Mouse (Mus musculus) midbrain, embryonic 10.5 days (tissue): ENCODE data around the gene Dnmt3a. TPM values are rescaled to one million over a fixed set of nuclear protein-coding genes. Genes with fewer than 3 reads are reported as not detected.

ENCODE experiments used
- DNase-seq: peaks from one replicate; pipeline ENCODE4 v3.0.0-alpha.2; 2017; ENCODE audit warnings: low spot score
- H3K27ac ChIP-seq: fragments of 300-500 bp; sonication (generic); replicated peaks from 2 replicates; pipeline ENCODE4 v1.5.1; 2016; ENCODE audit warnings: mild to moderate bottlenecking
- H3K27me3 ChIP-seq: fragments of 300-500 bp; sonication (generic); 2 replicates; pipeline ENCODE4 v1.6.1; 2016; ENCODE audit warnings: low read depth, mild to moderate bottlenecking; ENCODE audit not compliant: poor library complexity, severe bottlenecking
- H3K36me3 ChIP-seq: fragments of 300-500 bp; sonication (generic); 2 replicates; pipeline ENCODE4 v1.6.1; 2016; ENCODE audit warnings: mild to moderate bottlenecking, moderate library complexity
- H3K4me1 ChIP-seq: fragments of 300-500 bp; sonication (generic); 2 replicates; pipeline ENCODE4 v1.6.1; 2016
- H3K4me3 ChIP-seq: fragments of 300-500 bp; sonication (generic); 2 replicates; pipeline ENCODE4 v1.5.1; 2016; ENCODE audit warnings: mild to moderate bottlenecking, moderate library complexity
- H3K9me3 ChIP-seq: fragments of 300-500 bp; sonication (generic); replicated peaks from 2 replicates; pipeline ENCODE4 v1.6.1; 2016; ENCODE audit warnings: mild to moderate bottlenecking
- WGBS: fragments of 180-500 bp; shearing (Covaris S2); methylation state at CpG from one replicate; pipeline ENCODE4 v1.1.7; 2016; 5-methylcytosine and 5-hydroxymethylcytosine counted together
- polyA plus RNA-seq: library from polyadenylated mRNA; unstranded; fragments of >200 nt; fragmentation: Nextera tagmentation; extraction: Ambion mirVana; gene quantifications from 2 replicates; pipeline ENCODE4 v1.2.1, GENCODE M21; 2016

Gene Dnmt3a
- polyA plus RNA-seq, 1 experiment from 2014 or later: 92.2 TPM

DNA sequence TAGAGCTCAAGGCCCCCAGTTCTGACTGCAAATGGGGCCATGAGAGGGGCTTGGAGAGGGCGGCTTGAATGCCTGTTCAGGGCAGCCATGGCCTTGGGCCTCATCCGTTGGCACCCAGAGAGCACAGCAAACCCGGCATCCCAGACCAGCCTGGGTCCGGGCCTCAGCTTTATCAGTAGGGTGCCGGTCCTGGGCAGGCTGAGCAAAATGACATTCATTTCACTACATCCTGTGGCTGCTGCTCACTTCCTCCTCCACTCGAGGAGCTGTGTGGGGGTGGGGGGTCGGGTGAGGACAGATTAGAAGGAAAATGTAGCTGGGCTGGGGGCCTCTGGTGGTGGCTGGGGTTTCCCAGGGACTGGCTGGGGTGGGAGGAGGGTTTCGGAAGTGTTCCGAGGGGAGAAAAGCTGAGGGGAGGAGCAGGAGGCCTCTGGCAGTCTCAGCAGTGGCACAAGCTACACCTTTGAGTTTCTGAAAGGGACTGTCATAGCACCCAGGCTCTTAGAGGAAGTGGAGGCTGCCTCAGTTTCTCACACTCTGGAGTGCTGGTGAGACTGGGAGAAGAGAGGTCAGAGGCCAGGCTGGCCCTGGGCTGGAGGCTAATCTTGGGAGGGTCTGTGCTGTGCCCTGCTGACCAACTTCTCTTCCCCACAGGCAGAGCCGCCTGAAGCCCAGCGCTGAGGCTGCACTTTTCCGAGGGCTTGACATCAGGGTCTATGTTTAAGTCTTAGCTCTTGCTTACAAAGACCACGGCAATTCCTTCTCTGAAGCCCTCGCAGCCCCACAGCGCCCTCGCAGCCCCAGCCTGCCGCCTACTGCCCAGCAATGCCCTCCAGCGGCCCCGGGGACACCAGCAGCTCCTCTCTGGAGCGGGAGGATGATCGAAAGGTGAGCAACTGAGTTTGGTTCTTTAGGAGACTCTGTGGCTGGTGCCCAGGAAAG lies 28.8 kb downstream of the Dnmt3a start:
- peak; percentile 58 for DNase-seq
- Histone ChIP-seq H3K27me3 (peaks cover 31% of the 10 kb centered on the region), H3K4me1 (peaks cover 43% of the 10 kb centered on the region), H3K27ac (peak overlapping the region; percentile 71), H3K36me3 (peaks cover 20% of the 10 kb centered on the region), H3K4me3 (peak overlapping the region; percentile 32), H3K9me3 (no peaks in the 10 kb centered on the region)
- WGBS: 7% methylated on average over 21 of the region's 21 CpGs

DNA sequence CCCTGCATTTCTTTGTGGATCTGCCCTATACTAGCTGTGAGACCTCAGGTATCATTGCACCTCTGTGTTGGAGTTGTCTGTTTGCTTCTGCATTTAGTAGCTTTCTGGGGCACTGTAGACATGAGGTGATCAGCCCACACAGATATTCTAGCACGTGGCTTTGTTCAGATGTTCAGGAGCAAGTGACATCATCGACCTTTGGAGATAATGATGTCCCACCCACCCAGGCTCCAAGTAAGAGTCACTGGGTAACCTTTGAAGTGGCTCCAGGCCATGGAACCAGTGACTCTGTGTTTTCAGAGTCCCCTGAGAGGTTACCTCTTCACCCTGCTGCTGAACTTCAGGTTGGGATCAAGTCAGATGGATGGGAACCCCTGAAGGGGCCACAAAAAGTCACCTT lies 29.8 kb downstream of the Dnmt3a start:
- H3K4me3 ChIP-seq: no peak overlapping the region
- peaks cover 31% of the 10 kb centered on the region for H3K27me3 ChIP-seq
- H3K36me3 ChIP-seq: peaks cover 27% of the 10 kb centered on the region
- WGBS: 81% methylated on average over 2 of the region's 2 CpGs
- peaks cover 43% of the 10 kb centered on the region for H3K4me1 ChIP-seq
- DNase-seq: no peak
- H3K27ac ChIP-seq: no peak overlapping the region
- H3K9me3 ChIP-seq: no peaks in the 10 kb centered on the region

GRCm38 (mm10) chr12:3837081-3837832 lies 31.4 kb downstream of the Dnmt3a start:
- Histone ChIP-seq H3K9me3 (no peaks in the 10 kb centered on the region), H3K4me1 (peaks cover 47% of the 10 kb centered on the region), H3K4me3 (no peak overlapping the region), H3K36me3 (peaks cover 35% of the 10 kb centered on the region), H3K27me3 (peaks cover 27% of the 10 kb centered on the region), H3K27ac (no peak overlapping the region)
- WGBS: 69% methylated on average over 9 of the region's 9 CpGs
- DNase-seq: no peak

GRCm38 (mm10) chr12:3838009-3838408 lies 32.2 kb downstream of the Dnmt3a start:
- WGBS: 87% methylated on average over 4 of the region's 4 CpGs
- Histone ChIP-seq H3K4me3 (no peak overlapping the region), H3K9me3 (no peaks in the 10 kb centered on the region), H3K27me3 (peaks cover 24% of the 10 kb centered on the region), H3K36me3 (peaks cover 35% of the 10 kb centered on the region), H3K27ac (no peak overlapping the region), H3K4me1 (peaks cover 44% of the 10 kb centered on the region)
- no peak for DNase-seq

DNA sequence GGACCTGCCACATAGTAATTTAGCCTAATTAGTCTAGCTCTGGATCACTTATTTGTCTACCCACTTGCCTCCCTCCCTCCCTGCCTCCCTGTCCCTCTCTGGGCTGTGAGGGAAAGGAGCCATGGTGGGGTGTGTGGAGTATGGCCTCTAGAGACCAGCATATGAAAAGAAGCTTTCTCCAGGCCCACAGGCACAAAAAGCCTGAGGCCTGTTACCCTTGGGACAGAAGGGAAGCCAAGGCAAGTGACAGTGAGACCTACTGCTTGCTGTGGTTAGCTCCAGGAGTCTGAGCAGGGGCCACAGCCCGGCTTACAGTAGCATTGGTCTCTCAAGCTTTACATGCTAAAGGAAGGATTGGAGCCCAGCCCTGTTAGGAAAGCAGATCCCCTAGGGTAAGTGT lies 33.9 kb downstream of the Dnmt3a start:
- peaks cover 13% of the 10 kb centered on the region; the same call in 1 of the 2 replicates for H3K27me3 ChIP-seq
- H3K27ac ChIP-seq: no peak overlapping the region
- DNase-seq: no peak
- no peak overlapping the region for H3K4me3 ChIP-seq
- 85% methylated on average over 1 of the region's 1 CpGs for WGBS
- peaks cover 43% of the 10 kb centered on the region for H3K4me1 ChIP-seq
- no peaks in the 10 kb centered on the region for H3K9me3 ChIP-seq
- H3K36me3 ChIP-seq: peaks cover 35% of the 10 kb centered on the region

DNA sequence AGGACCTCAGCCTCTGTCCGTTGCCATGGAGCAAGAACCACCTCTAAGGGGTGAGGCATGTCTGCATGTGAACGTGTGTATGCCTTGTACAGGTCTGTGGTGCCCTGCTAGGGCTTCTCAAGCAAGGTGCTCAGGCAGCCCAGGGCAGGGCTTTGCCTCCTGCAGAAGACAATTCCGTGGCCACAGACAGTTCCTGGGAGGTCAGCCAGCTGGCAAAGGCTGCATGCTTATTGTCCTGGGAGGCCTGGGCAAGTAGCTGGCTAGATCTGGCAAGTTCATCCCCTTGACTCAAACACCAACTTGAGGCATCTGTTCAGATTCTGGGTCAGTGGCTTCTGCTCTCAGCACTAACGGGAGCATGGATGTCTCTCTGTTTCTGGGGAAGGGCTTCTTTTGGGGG lies 35.3 kb downstream of the Dnmt3a start:
- Histone ChIP-seq H3K4me3 (no peak overlapping the region), H3K27me3 (peaks cover 3% of the 10 kb centered on the region; the same call in 1 of the 2 replicates), H3K27ac (no peak overlapping the region), H3K9me3 (no peaks in the 10 kb centered on the region), H3K36me3 (peaks cover 37% of the 10 kb centered on the region), H3K4me1 (peaks cover 35% of the 10 kb centered on the region)
- DNase-seq: no peak
- 76% methylated on average over 4 of the region's 4 CpGs for WGBS

- H3K27me3 ChIP-seq: peaks cover 4% of the 10 kb centered on the region; the same call in 1 of the 2 replicates
- H3K27ac ChIP-seq: peak overlapping the region; percentile 52
- peaks cover 26% of the 10 kb centered on the region for H3K36me3 ChIP-seq
- no peak for DNase-seq
- WGBS: 53% methylated on average over 6 of the region's 6 CpGs
- no peaks in the 10 kb centered on the region for H3K9me3 ChIP-seq
- no peak overlapping the region for H3K4me3 ChIP-seq
- H3K4me1 ChIP-seq: peaks cover 23% of the 10 kb centered on the region
Measured at GRCm38 (mm10) chr12:3842843-3843242, 37.0 kb downstream of the Dnmt3a start.

GRCm38 (mm10) chr12:3843371-3843861 lies 37.6 kb downstream of the Dnmt3a start:
- peaks cover 23% of the 10 kb centered on the region for H3K4me1 ChIP-seq
- peaks cover 22% of the 10 kb centered on the region for H3K36me3 ChIP-seq
- H3K4me3 ChIP-seq: no peak overlapping the region
- no peaks in the 10 kb centered on the region for H3K9me3 ChIP-seq
- DNase-seq: peak; percentile 66
- WGBS: 30% methylated on average over 7 of the region's 7 CpGs
- H3K27me3 ChIP-seq: peaks cover 4% of the 10 kb centered on the region; the same call in 1 of the 2 replicates
- H3K27ac ChIP-seq: peak overlapping the region; percentile 52

GRCm38 (mm10) chr12:3843918-3844317 lies 38.1 kb downstream of the Dnmt3a start:
- WGBS: 56% methylated on average over 7 of the region's 7 CpGs
- H3K9me3 ChIP-seq: no peaks in the 10 kb centered on the region
- DNase-seq: no peak
- H3K4me3 ChIP-seq: no peak overlapping the region
- peaks cover 23% of the 10 kb centered on the region for H3K4me1 ChIP-seq
- peaks cover 4% of the 10 kb centered on the region; the same call in 1 of the 2 replicates for H3K27me3 ChIP-seq
- peaks cover 22% of the 10 kb centered on the region for H3K36me3 ChIP-seq
- peak overlapping the region; percentile 52 for H3K27ac ChIP-seq

DNA sequence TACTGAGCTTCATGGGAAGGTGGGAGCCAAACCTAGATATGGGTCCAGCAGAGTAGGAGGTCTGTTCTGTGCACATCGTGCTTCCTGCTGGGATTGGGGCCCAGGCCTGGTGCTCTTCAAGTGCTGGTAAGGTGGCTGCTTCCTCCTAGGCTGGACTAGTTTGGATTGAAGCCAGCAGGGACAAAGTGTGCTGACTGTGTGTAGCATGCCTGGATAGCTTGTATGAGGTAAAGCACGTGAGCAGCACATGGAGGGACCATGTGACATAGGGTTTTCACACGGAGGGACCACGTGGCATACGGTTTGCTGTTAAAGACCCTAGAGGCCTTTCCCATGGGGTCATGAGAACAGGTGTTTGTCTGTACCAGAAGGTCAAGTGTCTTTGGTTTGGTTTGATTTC lies 38.5 kb downstream of the Dnmt3a start:
- Histone ChIP-seq H3K27ac (0 out of 2 replicates have a peak overlapping the region, but pooled peaks have one; percentile 52), H3K4me1 (peaks cover 24% of the 10 kb centered on the region), H3K27me3 (peaks cover 4% of the 10 kb centered on the region; the same call in 1 of the 2 replicates), H3K36me3 (peaks cover 24% of the 10 kb centered on the region), H3K4me3 (no peak overlapping the region), H3K9me3 (no peaks in the 10 kb centered on the region)
- no peak for DNase-seq
- WGBS: 88% methylated on average over 5 of the region's 5 CpGs

DNA sequence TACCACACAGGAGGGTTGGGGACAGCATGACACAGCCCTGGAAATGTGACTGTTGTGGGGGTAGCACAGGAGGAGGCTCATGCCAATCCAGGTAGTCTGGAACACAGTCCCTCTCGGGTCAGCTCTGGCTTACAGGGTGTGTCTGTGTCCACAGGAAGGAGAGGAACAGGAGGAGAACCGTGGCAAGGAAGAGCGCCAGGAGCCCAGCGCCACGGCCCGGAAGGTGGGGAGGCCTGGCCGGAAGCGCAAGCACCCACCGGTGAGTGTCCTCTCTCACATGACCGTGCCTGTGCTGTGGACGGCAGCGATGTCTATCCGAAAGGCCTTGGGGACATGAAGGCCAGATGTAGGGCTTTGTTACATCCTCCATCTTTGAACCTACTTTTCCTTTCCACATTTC lies 43.7 kb downstream of the Dnmt3a start:
- WGBS: 97% methylated on average over 13 of the region's 13 CpGs
- Histone ChIP-seq H3K27ac (peak overlapping the region; percentile 60; the same call in 1 of the 2 replicates), H3K36me3 (peaks cover 20% of the 10 kb centered on the region), H3K9me3 (no peaks in the 10 kb centered on the region), H3K4me1 (peaks cover 22% of the 10 kb centered on the region), H3K27me3 (peaks cover 11% of the 10 kb centered on the region; the same call in 1 of the 2 replicates), H3K4me3 (no peak overlapping the region)
- DNase-seq: no peak

- peaks cover 21% of the 10 kb centered on the region for H3K4me1 ChIP-seq
- 50% methylated on average over 5 of the region's 5 CpGs for WGBS
- H3K36me3 ChIP-seq: peaks cover 20% of the 10 kb centered on the region
- H3K9me3 ChIP-seq: no peaks in the 10 kb centered on the region
- H3K27ac ChIP-seq: peak overlapping the region; percentile 60
- DNase-seq: no peak
- no peak overlapping the region for H3K4me3 ChIP-seq
- H3K27me3 ChIP-seq: peaks cover 11% of the 10 kb centered on the region; the same call in 1 of the 2 replicates
Measured at GRCm38 (mm10) chr12:3850165-3850564, 44.4 kb downstream of the Dnmt3a start.
